Mouse (Mus musculus): ENCODE measurements around the gene Atf6b. TPM values are rescaled to one million over a fixed set of nuclear protein-coding genes. Genes with fewer than 3 reads are reported as not detected.

The Atf6b gene
- total RNA-seq, 2 experiments from 2014 or later = 60.1 to 63.2 TPM

GRCm38 (mm10) chr17:34662468-34662867 lies 15.5 kb downstream of the Atf6b start:
- no peak for DNase-seq (ENCODE audit: low spot score in 2 of 2)

DNA sequence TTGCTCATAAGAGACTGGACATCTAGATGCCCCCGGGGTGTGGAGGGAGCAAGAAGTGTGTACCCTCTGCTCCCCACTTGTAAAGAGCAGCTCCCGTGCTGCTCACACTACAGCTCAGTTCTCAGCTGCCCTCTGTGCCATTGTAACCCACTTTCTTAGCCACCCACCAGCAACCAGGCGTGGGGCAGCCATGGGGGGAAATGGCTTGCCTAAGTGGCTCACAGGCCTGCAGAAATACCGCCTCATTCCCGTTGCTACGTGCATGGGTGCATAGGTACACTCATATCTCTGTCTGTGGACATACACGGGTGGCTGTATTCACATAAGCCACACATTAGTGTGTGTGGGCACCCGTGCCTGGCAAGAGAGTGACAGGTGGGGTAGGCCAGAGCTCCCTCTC lies 16.0 kb downstream of the Atf6b start:
- DNase-seq (ENCODE audit: low spot score in 2 of 2) = no peak

DNA sequence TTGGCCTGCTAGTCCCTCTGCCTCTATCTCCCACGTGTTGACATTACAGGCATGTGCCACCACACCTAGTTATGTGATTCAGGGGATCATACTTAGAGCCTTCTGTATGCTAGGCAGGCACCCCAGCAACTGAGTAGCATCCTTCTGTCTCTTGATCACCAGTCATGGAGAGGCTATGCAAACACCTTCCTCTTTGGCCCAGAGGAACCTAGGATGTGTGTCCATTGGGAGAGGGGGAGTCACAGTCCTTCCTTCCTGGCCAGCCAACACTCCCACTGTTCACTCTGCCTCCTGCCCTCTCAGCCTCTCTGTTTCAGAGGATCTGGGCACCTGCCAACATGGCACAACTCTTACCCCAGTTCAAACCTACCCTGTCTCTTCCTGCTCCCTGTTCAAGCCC lies 16.6 kb downstream of the Atf6b start:
- no peak for DNase-seq (ENCODE audit: low spot score in 2 of 2)

- no peak for DNase-seq (ENCODE audit: low spot score in 2 of 2)
These were observed 17.5 kb downstream of the Atf6b start for GRCm38 (mm10) chr17:34664472-34664871.

DNA sequence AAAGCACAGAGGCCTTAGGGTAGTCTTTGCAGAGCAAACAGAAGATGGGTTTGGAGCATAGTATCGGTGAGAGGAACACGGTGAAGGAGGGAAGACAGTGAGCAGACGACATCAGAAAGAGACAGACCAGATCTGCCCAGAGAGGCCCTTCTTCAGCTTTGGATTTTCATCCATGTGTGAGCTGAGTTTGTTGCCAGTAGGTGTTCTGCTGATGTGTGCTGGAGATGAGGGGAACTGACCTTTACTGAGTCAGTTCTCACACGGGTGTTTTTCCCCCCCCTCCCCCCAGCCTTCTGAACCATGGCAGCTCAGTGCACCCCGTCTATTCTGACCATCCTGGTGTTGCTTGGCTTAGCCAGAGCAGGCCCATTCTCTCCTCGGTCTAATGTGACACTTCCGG lies 23.3 kb downstream of the Atf6b start, which contains the start of gene Tnxb:
TSS of gene Tnxb (plus strand) at position 301 of the 400 bp plus-strand sequence.
- DNase-seq (ENCODE audit: low spot score in 2 of 2) = no peak

GRCm38 (mm10) chr17:34671151-34672066 lies 24.5 kb downstream of the Atf6b start:
- DNase-seq (ENCODE audit: low spot score in 2 of 2) = no peak

- no peak for DNase-seq (ENCODE audit: low spot score in 2 of 2)
These were observed 25.4 kb downstream of the Atf6b start for GRCm38 (mm10) chr17:34672246-34672792.

DNA sequence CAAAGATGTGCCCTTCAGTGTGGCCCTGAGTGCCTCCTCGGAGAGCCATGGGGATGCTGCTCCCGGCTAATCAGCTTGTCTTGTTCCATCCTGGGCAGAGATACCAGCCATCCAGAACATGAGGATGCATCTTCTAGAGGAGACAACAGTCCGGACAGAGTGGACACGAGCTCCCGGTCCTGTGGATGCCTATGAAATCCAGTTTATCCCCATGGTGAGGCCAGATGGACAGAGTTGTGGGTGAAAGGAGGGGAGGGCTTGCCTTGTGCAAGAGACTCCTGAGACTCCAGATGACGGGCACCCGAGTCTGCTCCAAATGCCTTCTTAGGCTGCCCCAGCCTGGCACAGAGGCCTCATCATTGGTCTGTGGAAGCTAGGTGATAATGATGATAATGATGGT lies 26.2 kb downstream of the Atf6b start:
- no peak for DNase-seq (ENCODE audit: low spot score in 2 of 2)

DNA sequence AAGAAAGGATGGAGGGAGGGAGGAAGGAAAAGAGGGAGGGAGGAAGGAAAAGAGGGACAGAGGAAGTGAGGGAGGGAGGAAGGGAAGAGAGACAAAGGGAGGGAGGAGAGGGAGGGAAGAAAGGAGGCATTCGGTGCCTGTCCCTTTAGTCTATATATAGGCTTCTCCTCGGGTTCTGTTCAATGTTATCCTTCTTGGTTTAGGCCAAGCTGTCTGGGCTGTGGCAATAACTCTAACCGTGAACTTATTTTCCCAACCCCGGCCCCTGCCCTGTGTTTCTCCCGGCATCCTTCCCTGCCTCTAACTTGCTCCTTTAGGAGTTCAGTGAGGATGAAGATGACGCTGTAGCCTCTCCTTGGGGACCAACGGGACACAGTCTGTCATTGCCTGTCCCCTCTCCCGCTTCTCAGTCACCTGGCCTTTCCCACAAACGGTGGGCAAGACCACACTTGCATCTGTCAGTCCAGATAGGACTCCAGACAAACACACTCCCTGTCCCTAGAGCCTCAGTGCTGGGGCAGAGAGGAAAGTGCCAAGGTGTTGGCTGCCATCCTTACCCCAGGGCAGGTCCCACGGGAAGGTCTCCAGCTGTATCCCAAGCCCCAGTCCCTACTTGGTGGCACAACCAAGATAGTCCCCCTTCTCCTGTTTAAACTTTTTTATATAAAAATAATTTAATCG lies 27.7 kb downstream of the Atf6b start:
- DNase-seq (ENCODE audit: low spot score in 2 of 2) = no peak

DNA sequence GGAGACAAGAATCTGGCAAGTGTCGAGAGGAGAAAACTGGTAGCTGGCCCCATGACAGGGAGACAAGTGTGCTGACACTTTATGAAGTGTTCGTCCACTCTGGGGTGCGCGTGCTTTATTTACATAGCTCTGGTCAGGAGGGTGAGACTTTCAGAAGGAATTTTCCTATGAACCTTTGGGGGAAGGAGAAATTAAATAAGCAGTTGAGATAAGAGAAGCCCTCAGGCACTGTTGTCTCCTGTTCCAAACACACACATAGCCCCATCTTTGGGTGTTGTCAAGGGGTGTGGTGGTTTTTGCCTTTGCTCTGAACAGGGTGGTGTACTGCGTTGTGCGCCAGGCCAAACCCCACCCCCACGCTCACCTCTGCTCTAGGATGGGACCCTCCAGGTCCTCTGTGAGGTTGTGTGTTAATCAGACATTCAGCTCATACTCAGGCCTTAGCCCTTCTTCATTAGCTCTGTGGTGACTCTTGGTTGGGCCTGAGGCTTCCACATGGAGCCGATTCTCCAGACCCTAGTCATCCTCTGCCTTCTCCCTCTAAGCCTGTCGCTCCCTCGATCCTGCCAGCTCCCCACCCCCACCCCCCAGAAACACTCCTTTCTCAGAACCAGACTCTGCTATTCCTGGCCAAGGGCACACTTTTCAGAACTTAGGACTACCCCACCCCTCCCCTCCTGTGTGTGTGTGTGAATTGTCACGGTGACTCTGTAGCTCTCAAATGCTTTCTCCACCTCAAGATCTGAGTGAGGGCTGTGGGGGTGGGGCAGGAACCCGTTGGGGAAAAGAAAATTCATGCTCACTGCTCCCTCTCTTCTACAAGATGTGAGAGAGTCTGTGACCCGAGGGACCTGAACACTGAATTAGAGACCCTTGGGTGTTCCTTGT lies 28.5 kb downstream of the Atf6b start:
- DNase-seq (ENCODE audit: low spot score in 2 of 2) = no peak

DNA sequence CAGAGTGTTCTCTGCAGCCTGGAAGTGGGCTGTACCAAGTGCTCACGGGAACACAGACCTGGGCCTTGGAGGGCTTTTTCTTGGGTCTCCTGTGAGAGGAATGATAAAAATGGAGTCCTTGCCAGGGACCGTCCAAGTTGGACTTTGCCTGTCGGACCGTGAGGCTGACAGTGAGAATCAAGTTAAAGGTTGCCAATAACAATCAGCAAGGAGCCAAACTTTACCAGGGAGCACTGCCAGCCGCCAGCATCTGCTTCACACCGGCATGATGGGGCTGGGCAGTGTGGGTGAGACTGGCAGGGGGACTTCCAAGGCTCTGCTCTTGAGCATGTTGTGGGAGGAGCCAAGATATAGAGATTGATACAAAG lies 29.1 kb downstream of the Atf6b start:
- DNase-seq (ENCODE audit: low spot score in 2 of 2) = no peak

- DNase-seq (ENCODE audit: low spot score in 2 of 2) = no peak
These were observed 29.7 kb downstream of the Atf6b start for GRCm38 (mm10) chr17:34676671-34677070.

GRCm38 (mm10) chr17:34680191-34680590 lies 33.2 kb downstream of the Atf6b start:
- no peak for DNase-seq (ENCODE audit: low spot score in 2 of 2)

GRCm38 (mm10) chr17:34680621-34681020 lies 33.7 kb downstream of the Atf6b start:
- no peak for DNase-seq (ENCODE audit: low spot score in 2 of 2)

DNA sequence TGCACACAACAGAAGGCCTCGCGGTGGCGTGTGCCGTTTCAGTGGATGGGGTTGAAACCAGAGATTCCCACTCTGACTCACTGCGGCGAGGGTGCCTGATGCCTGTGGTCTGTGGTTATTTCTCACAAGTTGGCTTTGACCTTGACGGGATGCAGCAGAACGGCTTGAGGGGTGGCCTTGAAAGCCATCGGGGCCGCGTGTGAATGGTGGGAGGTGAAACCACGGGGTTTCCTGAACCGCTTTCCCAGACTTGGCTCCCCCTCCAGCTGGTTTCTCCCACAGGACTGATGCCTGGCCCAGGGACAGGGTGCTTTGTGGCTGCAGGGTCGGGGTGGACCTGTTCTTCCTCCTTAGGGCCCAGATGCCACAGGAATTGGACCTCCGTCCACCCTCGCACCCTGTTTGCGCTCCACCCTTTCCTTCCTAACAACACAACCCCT lies 34.2 kb downstream of the Atf6b start:
- no peak for DNase-seq (ENCODE audit: low spot score in 2 of 2)

DNA sequence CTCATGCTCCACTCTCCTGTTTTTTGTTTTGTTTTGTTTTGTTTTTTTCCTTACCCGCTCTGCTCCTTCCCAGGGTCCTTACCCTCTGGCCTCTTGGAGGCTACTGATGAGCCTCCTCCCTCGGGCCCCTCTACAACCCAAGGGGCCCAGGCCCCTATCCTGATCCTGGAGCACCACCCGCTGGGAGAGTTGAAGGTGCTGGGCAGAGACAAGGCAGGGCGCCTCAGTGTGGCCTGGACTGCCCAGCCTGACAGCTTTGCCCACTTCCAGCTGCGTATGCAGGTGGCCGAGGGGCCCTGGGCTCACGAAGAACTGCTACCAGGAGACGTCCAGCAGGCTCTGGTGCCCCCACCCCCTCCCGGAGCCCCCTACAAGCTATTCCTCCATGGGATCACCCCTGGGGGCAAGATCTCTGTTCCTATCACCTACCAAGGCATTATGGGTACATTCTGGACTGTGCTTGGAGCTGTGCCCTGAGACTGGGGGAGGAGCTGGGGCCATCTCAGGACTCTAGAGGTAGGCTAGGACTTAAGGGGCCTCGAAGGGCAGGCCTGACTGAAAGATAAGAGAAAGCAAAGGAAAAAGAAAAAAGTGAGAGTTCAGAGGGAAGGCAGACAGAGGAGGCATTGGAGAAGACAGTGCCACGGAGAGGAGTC lies 35.1 kb downstream of the Atf6b start:
- no peak for DNase-seq (ENCODE audit: low spot score in 2 of 2)

DNA sequence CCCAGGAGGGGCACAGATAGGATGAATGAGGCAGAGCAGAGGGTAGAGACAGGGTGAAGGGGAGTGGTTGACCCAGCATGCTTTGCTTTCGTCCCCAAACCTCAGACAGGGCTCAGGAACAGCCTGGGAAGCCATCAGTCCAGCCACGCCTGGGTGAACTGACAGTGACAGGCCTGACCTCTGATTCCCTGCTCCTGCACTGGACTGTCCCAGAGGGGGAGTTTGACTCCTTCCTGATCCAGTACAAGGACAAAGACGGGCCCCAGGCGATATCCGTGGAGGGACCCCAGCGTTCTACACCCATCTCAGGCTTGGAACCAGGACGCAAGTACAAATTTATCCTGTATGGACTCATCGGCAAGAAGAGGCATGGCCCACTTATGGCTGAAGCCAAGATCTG lies 36.2 kb downstream of the Atf6b start:
- no peak for DNase-seq (ENCODE audit: low spot score in 2 of 2)

DNA sequence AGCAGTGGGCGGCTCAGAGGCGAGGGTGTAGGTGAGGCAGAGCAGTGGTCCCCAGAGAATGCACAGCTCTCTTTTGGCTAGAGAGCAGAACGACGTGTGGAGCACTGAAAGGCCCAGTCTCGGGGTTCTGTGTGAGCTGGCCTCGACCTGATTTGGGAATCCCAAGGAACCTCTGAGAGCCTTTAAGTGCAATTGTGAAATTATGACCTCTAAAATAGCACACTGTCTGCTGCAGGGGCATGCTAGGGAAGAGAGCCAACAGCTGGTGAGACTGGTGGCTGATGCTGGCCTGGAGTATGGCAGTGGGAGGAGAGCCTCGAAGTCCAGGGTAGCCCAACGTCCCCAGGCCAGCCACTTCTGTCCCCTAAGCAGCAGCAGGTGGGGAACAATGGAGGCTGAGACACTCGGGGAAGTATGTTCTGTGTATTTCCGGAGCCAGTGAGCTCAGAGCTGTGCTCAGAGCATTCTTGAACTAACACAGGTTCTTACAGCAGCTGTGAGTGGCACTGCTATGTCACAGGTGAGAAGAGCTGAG lies 36.8 kb downstream of the Atf6b start:
- DNase-seq (ENCODE audit: low spot score in 2 of 2) = no peak

GRCm38 (mm10) chr17:34684253-34684893 lies 37.4 kb downstream of the Atf6b start:
- DNase-seq (ENCODE audit: low spot score in 2 of 2) = no peak
